Mouse (Mus musculus): ENCODE results near the gene Kcnk3. TPM values are rescaled to one million over a fixed set of nuclear protein-coding genes. Genes with fewer than 3 reads are reported as not detected.

The Kcnk3 gene
- polyA plus RNA-seq (2012) = 0.03 TPM in 1 of 2 replicates, not detected in the other

- TF ChIP-seq TAL1 (IDR thresholded peaks at IDR 0.05; ENCODE audit: low read length) (no peak), GATA1 (IDR thresholded peaks at IDR 0.05; ENCODE audit: low read length) (no peak)
- no peaks in the 10 kb centered on the region for H3K9me3 ChIP-seq (ENCODE audit: control insufficient read depth, low read length)
- no peak within 1 kb of the TSS for H3K4me3 ChIP-seq (replicated peaks)
- no peaks in the 10 kb centered on the region for H3K4me1 ChIP-seq (ENCODE audit: control insufficient read depth)
- no peaks in the 10 kb centered on the region for H3K36me3 ChIP-seq (ENCODE audit: control insufficient read depth)
- peaks cover 69% of the 10 kb centered on the region for H3K27me3 ChIP-seq (ENCODE audit: control insufficient read depth)
Observed at GRCm38 (mm10) chr5:30587681-30588300, at the start of gene Kcnk3. Kcnk3 (plus strand) TSS chr5:30588170.

- H3K36me3 ChIP-seq (ENCODE audit: control insufficient read depth) = no peaks in the 10 kb centered on the region
- H3K9me3 ChIP-seq (ENCODE audit: control insufficient read depth, low read length) = no peaks in the 10 kb centered on the region
- H3K27me3 ChIP-seq (ENCODE audit: control insufficient read depth) = no peaks in the 10 kb centered on the region
- no peak for TF ChIP-seq GATA1 (IDR thresholded peaks at IDR 0.05; ENCODE audit: low read length)
- no peak for TF ChIP-seq TAL1 (IDR thresholded peaks at IDR 0.05; ENCODE audit: low read length)
- no peaks in the 10 kb centered on the region for H3K4me1 ChIP-seq (ENCODE audit: control insufficient read depth)
- H3K4me3 ChIP-seq (replicated peaks) = no peak within 1 kb of the TSS
Observed at GRCm38 (mm10) chr5:30545698-30546097, 42.3 kb upstream of the Kcnk3 start, which contains the start of gene Cib4. Cib4 (minus strand) TSS chr5:30545836.

- Histone ChIP-seq H3K4me1 (ENCODE audit: control insufficient read depth) (no peaks in the 10 kb centered on the region), H3K27me3 (ENCODE audit: control insufficient read depth) (no peaks in the 10 kb centered on the region), H3K36me3 (ENCODE audit: control insufficient read depth) (no peaks in the 10 kb centered on the region), H3K4me3 (replicated peaks) (no peak overlapping the region), H3K9me3 (ENCODE audit: control insufficient read depth, low read length) (no peaks in the 10 kb centered on the region)
- no peak for TF ChIP-seq TAL1 (IDR thresholded peaks at IDR 0.05; ENCODE audit: low read length)
- no peak for TF ChIP-seq GATA1 (IDR thresholded peaks at IDR 0.05; ENCODE audit: low read length)
Observed at GRCm38 (mm10) chr5:30548681-30549080, 39.3 kb upstream of the Kcnk3 start.

GRCm38 (mm10) chr5:30550334-30551021 is 37.5 kb upstream of the Kcnk3 start:
- TF ChIP-seq GATA1 (IDR thresholded peaks at IDR 0.05; ENCODE audit: low read length) (no peak), TAL1 (IDR thresholded peaks at IDR 0.05; ENCODE audit: low read length) (no peak)
- Histone ChIP-seq H3K4me1 (ENCODE audit: control insufficient read depth) (no peaks in the 10 kb centered on the region), H3K4me3 (replicated peaks) (no peak overlapping the region), H3K27me3 (ENCODE audit: control insufficient read depth) (no peaks in the 10 kb centered on the region), H3K36me3 (ENCODE audit: control insufficient read depth) (no peaks in the 10 kb centered on the region), H3K9me3 (ENCODE audit: control insufficient read depth, low read length) (no peaks in the 10 kb centered on the region)

- H3K4me1 ChIP-seq (ENCODE audit: control insufficient read depth) = no peaks in the 10 kb centered on the region
- no peaks in the 10 kb centered on the region for H3K9me3 ChIP-seq (ENCODE audit: control insufficient read depth, low read length)
- no peak for TF ChIP-seq GATA1 (IDR thresholded peaks at IDR 0.05; ENCODE audit: low read length)
- no peak for TF ChIP-seq TAL1 (IDR thresholded peaks at IDR 0.05; ENCODE audit: low read length)
- no peaks in the 10 kb centered on the region for H3K36me3 ChIP-seq (ENCODE audit: control insufficient read depth)
- H3K4me3 ChIP-seq (replicated peaks) = no peak overlapping the region
- H3K27me3 ChIP-seq (ENCODE audit: control insufficient read depth) = no peaks in the 10 kb centered on the region
Observed at GRCm38 (mm10) chr5:30551022-30551638, 36.8 kb upstream of the Kcnk3 start.

- TF ChIP-seq TAL1 (IDR thresholded peaks at IDR 0.05; ENCODE audit: low read length) (no peak), GATA1 (IDR thresholded peaks at IDR 0.05; ENCODE audit: low read length) (no peak)
- Histone ChIP-seq H3K4me1 (ENCODE audit: control insufficient read depth) (no peaks in the 10 kb centered on the region), H3K36me3 (ENCODE audit: control insufficient read depth) (no peaks in the 10 kb centered on the region), H3K27me3 (ENCODE audit: control insufficient read depth) (no peaks in the 10 kb centered on the region), H3K4me3 (replicated peaks) (no peak overlapping the region), H3K9me3 (ENCODE audit: control insufficient read depth, low read length) (no peaks in the 10 kb centered on the region)
Observed at GRCm38 (mm10) chr5:30552006-30552405, 36.0 kb upstream of the Kcnk3 start.

GRCm38 (mm10) chr5:30553936-30554335 is 34.0 kb upstream of the Kcnk3 start:
- Histone ChIP-seq H3K4me3 (replicated peaks) (no peak overlapping the region), H3K9me3 (ENCODE audit: control insufficient read depth, low read length) (no peaks in the 10 kb centered on the region), H3K36me3 (ENCODE audit: control insufficient read depth) (no peaks in the 10 kb centered on the region), H3K4me1 (ENCODE audit: control insufficient read depth) (no peaks in the 10 kb centered on the region), H3K27me3 (ENCODE audit: control insufficient read depth) (no peaks in the 10 kb centered on the region)
- TF ChIP-seq GATA1 (IDR thresholded peaks at IDR 0.05; ENCODE audit: low read length) (no peak), TAL1 (IDR thresholded peaks at IDR 0.05; ENCODE audit: low read length) (no peak)

- no peaks in the 10 kb centered on the region for H3K9me3 ChIP-seq (ENCODE audit: control insufficient read depth, low read length)
- TF ChIP-seq TAL1 (IDR thresholded peaks at IDR 0.05; ENCODE audit: low read length) = no peak
- TF ChIP-seq GATA1 (IDR thresholded peaks at IDR 0.05; ENCODE audit: low read length) = no peak
- H3K27me3 ChIP-seq (ENCODE audit: control insufficient read depth) = no peaks in the 10 kb centered on the region
- no peaks in the 10 kb centered on the region for H3K4me1 ChIP-seq (ENCODE audit: control insufficient read depth)
- H3K4me3 ChIP-seq (replicated peaks) = no peak overlapping the region
- no peaks in the 10 kb centered on the region for H3K36me3 ChIP-seq (ENCODE audit: control insufficient read depth)
Observed at GRCm38 (mm10) chr5:30554981-30555380, 33.0 kb upstream of the Kcnk3 start.

GRCm38 (mm10) chr5:30556284-30556683 is 31.7 kb upstream of the Kcnk3 start:
- Histone ChIP-seq H3K9me3 (ENCODE audit: control insufficient read depth, low read length) (no peaks in the 10 kb centered on the region), H3K36me3 (ENCODE audit: control insufficient read depth) (no peaks in the 10 kb centered on the region), H3K4me3 (replicated peaks) (no peak overlapping the region), H3K4me1 (ENCODE audit: control insufficient read depth) (no peaks in the 10 kb centered on the region), H3K27me3 (ENCODE audit: control insufficient read depth) (no peaks in the 10 kb centered on the region)
- TF ChIP-seq TAL1 (IDR thresholded peaks at IDR 0.05; ENCODE audit: low read length) = no peak
- no peak for TF ChIP-seq GATA1 (IDR thresholded peaks at IDR 0.05; ENCODE audit: low read length)
